Mouse (Mus musculus) CH12.LX (cell line): ENCODE data around the gene Olfr544. TPM values are rescaled to one million over a fixed set of nuclear protein-coding genes. Genes with fewer than 3 reads are reported as not detected.

Source experiments
- DNase-seq: peaks from one replicate; pipeline ENCODE4 v3.0.0-alpha.2; 2013; ENCODE audit errors: extremely low read depth
- H3K27ac ChIP-seq: 2 replicates; pipeline ENCODE4 v1.5.1; 2012; ENCODE audit warnings: low read depth, mild to moderate bottlenecking, control low read depth, moderate library complexity; ENCODE audit not compliant: insufficient read depth
- H3K27me3 ChIP-seq: replicated peaks from 2 replicates; pipeline ENCODE3; 2012; ENCODE audit warnings: inconsistent platforms
- H3K36me3 ChIP-seq, 2 experiments: replicated peaks in 1 of 2; 2 replicates each; pipeline versions ENCODE3 to v1.6.1; 2012; ENCODE audit warnings: inconsistent platforms in 1 of 2, low read length in 1 of 2, mild to moderate bottlenecking in 1 of 2, mixed read lengths in 1 of 2, moderate library complexity in 1 of 2; ENCODE audit not compliant: control insufficient read depth in 1 of 2, insufficient read depth in 1 of 2
- H3K4me1 ChIP-seq, 2 experiments: 2 replicates each; pipeline ENCODE4 v1.6.1; 2012; ENCODE audit warnings: inconsistent platforms in 1 of 2, moderate library complexity in 1 of 2; ENCODE audit not compliant: insufficient read depth in 2 of 2, control insufficient read depth in 1 of 2
- H3K4me2 ChIP-seq: 2 replicates; pipeline ENCODE4 v1.6.1; 2012; ENCODE audit warnings: low read depth, mild to moderate bottlenecking, control low read depth; ENCODE audit not compliant: poor library complexity, insufficient read depth, severe bottlenecking
- H3K4me3 ChIP-seq, 3 experiments: fragments of 150-350 bp in 1 of 3; sonication (generic) in 1 of 3; replicated peaks in 1 of 3; 2 replicates each; pipeline versions ENCODE3 to v1.5.1; 2011 to 2012; ENCODE audit warnings: low read depth in 2 of 3, low read length in 2 of 3, mild to moderate bottlenecking in 2 of 3, moderate library complexity in 2 of 3, control low read depth in 1 of 3, improper control_type of control experiment in 1 of 3, inconsistent platforms in 1 of 3, mixed read lengths in 1 of 3; ENCODE audit not compliant: poor library complexity in 1 of 3
- H3K79me2 ChIP-seq: replicated peaks from 2 replicates; pipeline ENCODE4 v1.6.1; 2012; ENCODE audit warnings: mild to moderate bottlenecking, moderate library complexity; ENCODE audit not compliant: control insufficient read depth, poor library complexity, insufficient read depth, severe bottlenecking; ENCODE audit errors: extremely low read depth
- H3K9ac ChIP-seq: 2 replicates; pipeline ENCODE4 v1.6.1; 2012; ENCODE audit warnings: low read depth, mild to moderate bottlenecking, control low read depth, moderate library complexity; ENCODE audit not compliant: insufficient read depth
- H3K9me3 ChIP-seq: replicated peaks from 2 replicates; pipeline ENCODE3; 2012; ENCODE audit warnings: low read length, inconsistent platforms, mixed read lengths
- CHD1 ChIP-seq: IDR thresholded peaks from 2 replicates; pipeline ENCODE4 v1.6.1; 2012; ENCODE audit warnings: low read depth, low read length, improper control_type of control experiment, inconsistent platforms
- CHD2 ChIP-seq: IDR thresholded peaks from 2 replicates; pipeline ENCODE4 v1.6.1; 2011; ENCODE audit warnings: low read length, improper control_type of control experiment
- CTCF ChIP-seq, 2 experiments: IDR thresholded peaks in 1 of 2; conservative IDR thresholded peaks in 1 of 2; 2 replicates each; pipeline ENCODE4 v1.5.1; 2011 to 2012; ENCODE audit warnings: low read depth in 2 of 2, low read length in 2 of 2, improper control_type of control experiment in 1 of 2, inconsistent platforms in 1 of 2, mild to moderate bottlenecking in 1 of 2, moderate library complexity in 1 of 2
- ELF1 ChIP-seq: IDR thresholded peaks from 2 replicates; pipeline ENCODE4 v1.6.1; 2014; ENCODE audit warnings: low read depth, mild to moderate bottlenecking, inconsistent platforms, low read length, improper control_type of control experiment
- GABPA ChIP-seq: IDR thresholded peaks from 2 replicates; pipeline ENCODE4 v1.6.1; 2012; ENCODE audit warnings: low read depth, low read length, improper control_type of control experiment, inconsistent platforms; ENCODE audit not compliant: insufficient replicate concordance
- HCFC1 ChIP-seq: IDR thresholded peaks from 2 replicates; pipeline ENCODE4 v1.6.1; 2012; ENCODE audit warnings: low read depth, mild to moderate bottlenecking, inconsistent platforms, low read length, improper control_type of control experiment
- JUN ChIP-seq: IDR thresholded peaks from 2 replicates; pipeline ENCODE4 v1.6.1; 2011; ENCODE audit warnings: low read depth, mild to moderate bottlenecking, low read length, improper control_type of control experiment, moderate library complexity; ENCODE audit not compliant: insufficient read depth
- JUND ChIP-seq: conservative IDR thresholded peaks from 2 replicates; pipeline ENCODE4 v1.6.1; 2011; ENCODE audit warnings: low read depth, low read length, improper control_type of control experiment
- MAFK ChIP-seq: IDR thresholded peaks from 2 replicates; pipeline ENCODE4 v1.6.1; 2011; ENCODE audit warnings: low read length, improper control_type of control experiment; ENCODE audit not compliant: insufficient replicate concordance
- MAX ChIP-seq: IDR thresholded peaks from 2 replicates; pipeline ENCODE4 v1.6.1; 2011; ENCODE audit warnings: low read length, improper control_type of control experiment
- MAZ ChIP-seq: IDR thresholded peaks from 2 replicates; pipeline ENCODE4 v1.6.1; 2012; ENCODE audit warnings: low read depth, mild to moderate bottlenecking, inconsistent platforms, low read length, improper control_type of control experiment, moderate library complexity
- NRF1 ChIP-seq: IDR thresholded peaks from 2 replicates; pipeline ENCODE4 v1.6.1; 2014; ENCODE audit warnings: low read depth, mild to moderate bottlenecking, inconsistent platforms, low read length, improper control_type of control experiment, moderate library complexity
- POLR2AphosphoS2 ChIP-seq: IDR thresholded peaks from 2 replicates; pipeline ENCODE4 v1.6.1; 2011; ENCODE audit warnings: low read depth, low read length, improper control_type of control experiment
- RAD21 ChIP-seq: IDR thresholded peaks from 2 replicates; pipeline ENCODE4 v1.6.1; 2011; ENCODE audit warnings: low read depth, mild to moderate bottlenecking, low read length, improper control_type of control experiment, moderate library complexity
- RCOR1 ChIP-seq: conservative IDR thresholded peaks from 2 replicates; pipeline ENCODE4 v1.6.1; 2012; ENCODE audit warnings: low read depth, mild to moderate bottlenecking, inconsistent platforms, low read length, improper control_type of control experiment
- SMC3 ChIP-seq: IDR thresholded peaks from 2 replicates; pipeline ENCODE4 v1.6.1; 2011; ENCODE audit warnings: low read depth, low read length, improper control_type of control experiment
- ZC3H11A ChIP-seq: IDR thresholded peaks from 2 replicates; pipeline ENCODE4 v1.6.1; 2012; ENCODE audit warnings: low read depth, mild to moderate bottlenecking, inconsistent platforms, low read length, improper control_type of control experiment
- ZMIZ1 ChIP-seq: IDR thresholded peaks from 2 replicates; pipeline ENCODE4 v1.6.1; 2012; ENCODE audit warnings: low read depth, mild to moderate bottlenecking, inconsistent platforms, low read length, improper control_type of control experiment
- dilution Hi-C: fragments of 300-500 bp; cut with MboI; formaldehyde crosslinking; loops from 2 replicates; pipeline ENCODE4 v1.14.3; 2020; ENCODE audit warnings: low sequenced_read_pairs; ENCODE audit not compliant: extremely low pct_unique_long_range_greater_than_20kb, extremely low pct_ligation_motif_present
- in situ Hi-C: fragments of 300-500 bp; cut with MboI; formaldehyde crosslinking; loops from 3 replicates; pipeline ENCODE4 v1.14.3; 2019; ENCODE audit warnings: low sequenced_read_pairs, low pct_ligation_motif_present, low pct_unique_long_range_greater_than_20kb, mixed read lengths
- polyA plus RNA-seq: library from polyadenylated mRNA; unstranded; fragments of >175 nt; gene quantifications from 2 replicates; pipeline ENCODE4 v1.2.1, GENCODE M21; 2012; ENCODE audit warnings: low read depth; ENCODE audit not compliant: insufficient read length
- total RNA-seq, 2 experiments: library from RNA; depleted of rRNA; stranded (reverse); fragments of 300-350 nt in 1 of 2; fragments of >200 nt in 1 of 2; gene quantifications; 2 replicates each; pipeline ENCODE4 v1.2.3; 2012 to 2014

Gene Olfr544
- total and polyA plus RNA-seq, 3 experiments, result 0.23 TPM; not detected in 2

GRCm38 (mm10) chr7:102508066-102508465 is 20.0 kb upstream of the Olfr544 start:
- in situ Hi-C loops (loop anchor here (5.0 to 25.0 kb wide), 3 partner anchors 129 to 407 kb away; partner anchors contain the start of genes Olfr554, Olfr560, Olfr561 and Olfr571), dilution Hi-C loops (no loop called here)
- no peaks in the 10 kb centered on the region for H3K27me3 ChIP-seq
- H3K9ac ChIP-seq, result no peak overlapping the region
- H3K4me1 ChIP-seq, result peaks cover 0 to 4% of the 10 kb centered on the region in 2 experiments; a peak in 1 of 4 replicates
- no peaks in the 10 kb centered on the region for H3K9me3 ChIP-seq
- no peaks in the 10 kb centered on the region for H3K36me3 ChIP-seq
- no peak for DNase-seq
- no peaks in the 10 kb centered on the region for H3K79me2 ChIP-seq
- TF ChIP-seq ZC3H11A, result no peak
- no peak for TF ChIP-seq MAX
- no peak for TF ChIP-seq GABPA
- TF ChIP-seq HCFC1, result no peak
- TF ChIP-seq NRF1, result no peak
- no peak for TF ChIP-seq MAZ
- no peak for TF ChIP-seq MAFK
- TF ChIP-seq CHD2, result no peak
- TF ChIP-seq JUND, result no peak
- TF ChIP-seq POLR2AphosphoS2, result no peak
- no peak for TF ChIP-seq ZMIZ1
- TF ChIP-seq RCOR1, result no peak
- no peak for TF ChIP-seq JUN
- H3K27ac ChIP-seq, result no peak overlapping the region
- no peak overlapping the region for H3K4me2 ChIP-seq
- H3K4me3 ChIP-seq, result no peak overlapping the region

- in situ Hi-C loops, result loop anchor here (5.0 to 25.0 kb wide), 3 partner anchors 130 to 408 kb away; partner anchors contain the start of genes Olfr554, Olfr560, Olfr561 and Olfr571
- H3K4me1 ChIP-seq, result no peaks in the 10 kb centered on the region
- no peak overlapping the region for H3K9ac ChIP-seq
- H3K36me3 ChIP-seq, result no peaks in the 10 kb centered on the region
- H3K27me3 ChIP-seq, result no peaks in the 10 kb centered on the region
- no peaks in the 10 kb centered on the region for H3K9me3 ChIP-seq
- no peaks in the 10 kb centered on the region for H3K79me2 ChIP-seq
- dilution Hi-C loops, result no loop called here
- H3K4me3 ChIP-seq, result no peak overlapping the region
- TF ChIP-seq SMC3, result peak; percentile 66
- no peak for TF ChIP-seq ELF1
- TF ChIP-seq CHD1, result no peak
- peak; percentile 72 to 93 for TF ChIP-seq CTCF (conservative IDR thresholded peaks at IDR 0.05 in 1 of 2, IDR thresholded peaks at IDR 0.05 in 1 of 2; ENCODE audit: low read depth in 2 of 2, low read length in 2 of 2)
- TF ChIP-seq RAD21, result peak; percentile 93
- TF ChIP-seq, all 38 proteins: peak for 3
- no peak overlapping the region for H3K27ac ChIP-seq
- peak; percentile 83 for DNase-seq
- no peak overlapping the region for H3K4me2 ChIP-seq
Observed at GRCm38 (mm10) chr7:102506848-102507247, 18.7 kb upstream of the Olfr544 start.
